Mouse (Mus musculus): ENCODE results near the gene Tpcn1.
"Not testable (repeated sequence)": the region's sequence is repeated elsewhere in the genome, so short reads cannot be mapped to it uniquely, and the experiment has no call there.

Gene Tpcn1

DNA sequence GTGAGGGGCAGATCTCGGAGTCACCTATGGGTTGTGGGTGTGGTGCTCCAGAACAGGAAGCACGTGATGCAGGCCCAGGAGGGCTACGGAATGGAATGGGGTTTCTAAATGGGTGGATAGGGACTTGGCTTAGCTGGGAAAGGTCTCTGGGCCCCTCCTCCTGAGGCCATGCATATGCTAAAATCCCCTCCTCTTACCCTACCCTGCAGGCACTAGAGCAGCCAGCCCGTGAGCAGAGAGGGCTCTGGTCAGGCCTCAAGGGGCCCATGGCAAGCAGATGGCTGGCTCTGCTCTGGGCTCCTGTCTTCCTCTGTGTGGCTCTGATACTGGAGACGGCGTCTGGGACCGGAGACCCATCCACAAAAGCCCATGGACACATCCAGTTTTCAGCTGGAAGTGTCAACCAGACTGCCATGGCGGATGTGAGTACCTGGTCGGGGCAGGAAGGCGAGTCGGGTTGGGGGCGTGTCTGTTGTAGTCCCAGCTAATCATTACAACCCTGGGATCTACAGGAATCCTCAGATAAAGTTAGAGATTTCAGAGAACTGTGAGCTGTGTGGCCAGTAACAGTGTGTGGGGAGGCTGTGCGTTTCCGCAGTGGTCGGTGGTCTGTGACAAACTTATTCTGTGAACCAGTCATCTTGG is 75.4 kb downstream of the Tpcn1 start:
- DNase-seq (ENCODE audit: low read depth, low spot score), result no peak

GRCm38 (mm10) chr5:120511643-120512220 is 76.7 kb downstream of the Tpcn1 start:
- no peak for DNase-seq (ENCODE audit: low read depth, low spot score)

GRCm38 (mm10) chr5:120510982-120511642 is 77.4 kb downstream of the Tpcn1 start, which contains the start of gene Slc8b1:
Gene Slc8b1, plus strand, starts transcription at chr5:120511168.
- DNase-seq (ENCODE audit: low read depth, low spot score), result peak; percentile 52

DNA sequence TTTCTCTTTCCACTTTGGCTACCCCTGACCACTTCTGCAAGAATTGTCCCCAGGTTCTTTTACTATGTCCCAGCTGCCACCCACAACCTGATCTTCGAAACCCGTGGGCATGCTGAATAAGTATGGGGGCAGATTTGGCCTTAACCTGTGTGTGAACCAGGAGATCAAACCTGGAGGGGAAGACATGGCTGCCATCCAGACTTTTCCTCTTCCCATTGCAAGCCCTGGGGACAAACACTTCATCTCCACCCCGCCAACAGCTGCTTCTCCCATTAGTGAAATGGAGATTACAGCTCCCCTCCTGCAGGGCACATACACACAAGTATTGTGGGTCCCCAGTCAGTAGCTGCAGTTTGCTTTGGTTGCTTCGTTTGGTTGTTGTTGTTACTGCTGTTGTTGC is 81.2 kb downstream of the Tpcn1 start:
- DNase-seq (ENCODE audit: low read depth, low spot score), result no peak

- DNase-seq (ENCODE audit: low read depth, low spot score), result no peak
These were observed 82.0 kb downstream of the Tpcn1 start for GRCm38 (mm10) chr5:120506490-120506889.

- no peak for DNase-seq (ENCODE audit: low read depth, low spot score)
These were observed 82.7 kb downstream of the Tpcn1 start for GRCm38 (mm10) chr5:120505781-120506180.

GRCm38 (mm10) chr5:120505368-120505767 is 83.1 kb downstream of the Tpcn1 start:
- no peak for DNase-seq (ENCODE audit: low read depth, low spot score)

DNA sequence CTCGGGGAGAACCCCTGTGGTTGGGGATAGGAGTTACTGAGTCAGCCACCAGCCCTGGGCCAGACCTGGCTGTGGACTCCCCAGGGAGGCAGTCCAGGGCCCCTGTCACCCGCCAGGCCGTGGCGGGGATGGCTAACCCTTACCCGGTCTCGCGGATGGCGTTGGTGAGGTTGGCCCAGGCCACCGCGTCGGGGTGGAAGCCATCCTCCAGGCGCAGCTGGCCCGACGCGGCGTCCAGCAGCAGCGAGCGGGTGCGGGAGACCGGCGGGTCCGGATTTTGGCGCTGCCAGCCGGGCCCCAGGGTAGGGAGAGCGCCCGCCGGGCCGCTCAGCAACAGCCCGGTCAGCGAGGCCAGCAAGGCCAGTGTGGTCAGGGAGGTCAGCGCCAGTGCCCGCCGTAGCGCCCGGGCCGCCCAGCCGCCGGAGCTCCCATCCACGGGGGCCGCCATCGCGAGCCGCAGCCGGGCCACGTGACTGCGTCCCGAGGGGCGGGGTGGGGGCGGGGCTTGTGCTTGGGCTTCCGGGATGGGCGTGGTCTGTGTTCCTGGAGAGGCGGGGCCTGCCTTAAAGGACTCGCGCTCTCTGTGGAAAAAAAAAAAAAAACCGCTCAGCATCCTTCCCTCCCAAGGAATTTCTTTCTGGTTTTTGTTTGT is 85.2 kb downstream of the Tpcn1 start, which contains the start of gene Plbd2:
Gene Plbd2, minus strand, starts transcription at position 482 of the 652 bp plus-strand sequence.
- peak; percentile 45 for DNase-seq (ENCODE audit: low read depth, low spot score)

GRCm38 (mm10) chr5:120502675-120503143 is 85.8 kb downstream of the Tpcn1 start:
- DNase-seq (ENCODE audit: low read depth, low spot score), result no peak

DNA sequence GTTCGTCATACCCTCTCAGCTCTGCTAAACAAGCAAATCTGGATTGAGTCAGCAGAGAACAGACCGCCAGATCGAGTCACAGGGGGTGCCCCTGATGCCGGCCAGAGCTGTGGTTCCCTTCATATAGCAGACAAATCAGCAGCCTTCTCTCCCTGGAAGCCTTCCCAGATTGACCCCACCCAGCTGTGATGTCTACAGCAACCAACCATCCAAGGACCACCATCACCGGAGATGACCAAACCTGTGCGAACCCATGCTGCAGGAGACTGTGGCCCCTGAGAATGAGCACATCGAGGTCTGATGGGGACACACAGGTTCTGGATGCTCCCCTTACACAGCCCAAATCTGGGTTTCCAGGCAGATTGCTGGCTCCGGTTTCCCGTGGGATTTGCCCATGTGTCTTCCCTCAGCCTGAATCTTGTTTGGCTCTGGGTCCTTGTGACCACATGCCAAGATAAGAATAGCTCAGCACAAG is 86.3 kb downstream of the Tpcn1 start:
- DNase-seq (ENCODE audit: low read depth, low spot score), result peak; percentile 29

GRCm38 (mm10) chr5:120500609-120501008 is 87.9 kb downstream of the Tpcn1 start:
- DNase-seq (ENCODE audit: low read depth, low spot score), result not testable (repeated sequence)

- no peak for DNase-seq (ENCODE audit: low read depth, low spot score)
These were observed 89.3 kb downstream of the Tpcn1 start for GRCm38 (mm10) chr5:120499202-120499601.

- no peak for DNase-seq (ENCODE audit: low read depth, low spot score)
These were observed 91.4 kb downstream of the Tpcn1 start for GRCm38 (mm10) chr5:120497071-120497470.

DNA sequence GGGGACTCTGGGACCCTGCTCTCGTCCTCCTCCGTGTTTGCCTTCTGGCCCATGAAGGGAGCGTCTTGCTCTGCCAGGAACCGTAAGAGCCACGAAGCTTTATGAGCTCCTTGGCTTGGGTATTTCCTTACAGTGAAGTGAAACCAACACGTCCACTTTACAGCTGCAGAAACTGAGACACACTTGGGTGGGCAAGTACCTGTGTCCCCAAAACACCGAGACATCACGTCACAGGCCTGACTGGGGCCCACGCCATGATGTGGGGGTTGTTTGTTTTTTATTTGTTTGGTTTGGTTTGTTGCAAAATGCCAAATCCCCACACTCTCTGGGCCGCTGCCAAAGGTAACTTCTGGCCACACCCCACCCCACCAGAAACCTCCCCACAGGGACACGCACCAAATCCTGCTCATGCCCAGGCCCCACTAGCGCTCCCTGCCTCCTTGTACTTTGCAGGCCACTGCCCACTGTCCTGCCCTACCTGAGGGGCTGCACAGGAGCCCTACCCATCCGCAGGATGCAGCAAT is 92.7 kb downstream of the Tpcn1 start:
- no peak for DNase-seq (ENCODE audit: low read depth, low spot score)

- DNase-seq (ENCODE audit: low read depth, low spot score), result no peak
These were observed 93.3 kb downstream of the Tpcn1 start for GRCm38 (mm10) chr5:120495064-120495702.

DNA sequence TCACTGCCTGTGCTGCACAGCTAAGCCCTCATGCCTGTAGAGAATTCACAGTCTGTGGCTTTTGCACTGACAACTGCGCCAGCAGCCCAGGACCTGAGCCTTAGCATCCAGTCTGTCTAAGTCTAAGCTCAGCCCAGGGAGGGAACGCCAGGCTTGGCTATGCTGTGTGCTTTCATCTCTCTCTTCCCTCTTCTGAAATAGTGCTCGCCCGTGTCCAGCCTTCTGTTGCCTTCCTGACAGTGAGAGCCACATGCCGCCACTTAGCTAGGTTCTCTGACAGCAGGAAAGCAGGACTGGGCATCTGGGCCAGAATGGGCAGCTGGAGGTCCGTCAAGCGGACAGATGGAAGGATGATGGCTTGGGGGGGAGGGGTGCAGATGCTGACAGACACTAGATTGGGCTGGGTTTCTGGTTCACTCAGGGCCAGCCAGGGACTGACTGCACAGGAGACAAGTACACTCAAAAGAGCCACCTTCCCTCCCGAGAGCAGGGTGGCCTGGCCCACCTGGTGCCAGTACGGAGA is 94.5 kb downstream of the Tpcn1 start:
- no peak for DNase-seq (ENCODE audit: low read depth, low spot score)

DNA sequence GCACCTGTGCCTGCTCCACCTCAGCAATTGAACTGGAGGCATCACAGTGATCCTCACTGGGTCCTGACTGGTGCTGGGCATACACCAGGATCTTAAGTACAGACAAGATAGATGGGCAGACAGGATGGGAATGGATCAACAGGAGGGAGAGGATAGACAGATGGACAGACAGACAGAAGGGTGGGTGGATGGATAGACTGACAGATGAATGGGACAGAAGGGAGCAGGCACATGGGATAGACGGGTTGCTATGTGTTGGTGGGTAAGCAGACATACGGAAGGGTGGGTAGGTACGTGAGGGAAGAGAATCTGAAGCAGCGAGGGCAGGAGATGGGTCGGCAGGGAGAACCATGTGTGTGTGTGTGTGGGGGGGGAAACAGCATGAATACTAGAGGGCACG is 95.0 kb downstream of the Tpcn1 start:
- no peak for DNase-seq (ENCODE audit: low read depth, low spot score)

DNA sequence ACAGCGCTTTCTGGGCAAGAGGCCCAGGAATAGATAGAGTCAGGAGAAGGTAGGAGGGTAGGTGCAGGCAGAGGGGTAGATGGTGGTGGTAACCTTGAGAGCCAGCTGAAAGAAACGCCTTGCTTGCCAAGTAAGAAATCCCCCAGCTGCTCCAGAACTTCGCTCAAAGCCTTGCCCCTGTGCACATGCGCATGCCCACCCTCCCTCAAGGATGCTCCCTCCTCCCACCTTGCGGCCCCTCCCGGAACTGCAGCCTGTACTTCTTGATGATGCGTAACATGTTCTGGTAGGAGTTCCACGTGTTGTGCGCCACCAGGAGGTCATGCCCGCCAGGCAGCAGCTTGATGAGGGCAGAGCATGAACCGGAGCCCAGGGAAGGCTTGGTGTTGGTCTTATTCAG is 96.0 kb downstream of the Tpcn1 start:
- no peak for DNase-seq (ENCODE audit: low read depth, low spot score)

- no peak for DNase-seq (ENCODE audit: low read depth, low spot score)
These were observed 97.7 kb downstream of the Tpcn1 start for GRCm38 (mm10) chr5:120490679-120491192.

DNA sequence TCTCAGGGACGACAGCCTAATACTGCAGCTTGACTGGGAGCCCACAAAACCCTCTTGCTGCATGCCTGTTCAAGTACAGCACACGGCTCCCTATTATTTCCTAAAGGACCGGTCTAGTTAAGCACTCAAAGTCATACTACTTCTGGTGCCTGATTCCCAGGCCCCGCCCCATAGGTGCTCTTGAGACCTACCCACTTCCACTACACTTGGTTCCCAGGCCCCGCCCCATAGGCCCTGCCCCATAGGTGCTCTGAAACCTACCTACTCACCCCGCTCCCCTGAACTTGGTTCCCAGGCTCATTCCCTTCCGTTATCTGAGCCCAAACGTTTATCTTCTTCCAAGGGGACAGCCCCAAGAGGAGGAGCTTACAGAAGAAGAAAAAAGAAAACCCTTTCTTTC is 100.6 kb downstream of the Tpcn1 start:
- DNase-seq (ENCODE audit: low read depth, low spot score), result no peak
